Mouse (Mus musculus) midbrain, postnatal 0 days (tissue): ENCODE data around the gene Abcf3. TPM values are rescaled to one million over a fixed set of nuclear protein-coding genes. Genes with fewer than 3 reads are reported as not detected.

Experiments used
- ATAC-seq: fragments of 200-750 bp; cut with Nextera tagmentation; 2 replicates; pipeline ENCODE4 v1.8.0; 2017; ENCODE audit warnings: moderate number of reproducible peaks, mild to moderate bottlenecking, moderate TSS enrichment, moderate library complexity; ENCODE audit not compliant: low FRiP score
- DNase-seq: peaks from one replicate; pipeline ENCODE4 v3.0.0-alpha.2; 2015; ENCODE audit warnings: low spot score
- H3K27ac ChIP-seq: fragments of 300-500 bp; sonication (generic); 2 replicates; pipeline ENCODE4 v1.5.1; 2014; ENCODE audit warnings: low read depth, mild to moderate bottlenecking, low read length, mixed read lengths
- H3K27me3 ChIP-seq: fragments of 300-500 bp; sonication (generic); 2 replicates; pipeline ENCODE4 v1.6.1; 2014; ENCODE audit warnings: low read length, control low read depth, mixed read lengths; ENCODE audit not compliant: insufficient read depth
- H3K36me3 ChIP-seq: fragments of 300-500 bp; sonication (generic); 2 replicates; pipeline ENCODE4 v1.6.1; 2014; ENCODE audit warnings: low read length, control low read depth, mixed read lengths; ENCODE audit not compliant: insufficient read depth
- H3K4me1 ChIP-seq: fragments of 300-500 bp; sonication (generic); 2 replicates; pipeline ENCODE4 v1.6.1; 2014; ENCODE audit warnings: mild to moderate bottlenecking, control low read depth, antibody characterized with exemption, low read length, mixed read lengths; ENCODE audit not compliant: insufficient read depth
- H3K4me2 ChIP-seq: fragments of 300-500 bp; sonication (generic); 2 replicates; pipeline ENCODE4 v1.6.1; 2014; ENCODE audit warnings: low read depth, mild to moderate bottlenecking, low read length, mixed read lengths; ENCODE audit not compliant: poor library complexity, severe bottlenecking
- H3K4me3 ChIP-seq: fragments of 300-500 bp; sonication (generic); 2 replicates; pipeline ENCODE4 v1.5.1; 2014; ENCODE audit warnings: low read depth, mild to moderate bottlenecking, low read length, moderate library complexity
- H3K9ac ChIP-seq: fragments of 300-500 bp; sonication (generic); replicated peaks from 2 replicates; pipeline ENCODE4 v1.6.1; 2014; ENCODE audit warnings: mild to moderate bottlenecking, low read length, moderate library complexity, mixed read lengths; ENCODE audit not compliant: poor library complexity, severe bottlenecking
- H3K9me3 ChIP-seq: fragments of 300-500 bp; sonication (generic); 2 replicates; pipeline ENCODE4 v1.6.1; 2016; ENCODE audit warnings: low read length, control low read depth
- CTCF ChIP-seq: IDR thresholded peaks from 2 replicates; pipeline ENCODE4 v1.5.1; 2016; ENCODE audit warnings: antibody characterized with exemption, mild to moderate bottlenecking
- WGBS: fragments of 180-500 bp; shearing (Covaris S2); extraction: QIAGEN DNeasy Blood & Tissue Kit; methylation state at CpG from one replicate; pipeline ENCODE4 v1.1.7; 2014; 5-methylcytosine and 5-hydroxymethylcytosine counted together
- polyA plus RNA-seq: library from polyadenylated mRNA; unstranded; fragments of >200 nt; fragmentation: Nextera tagmentation; extraction: Ambion mirVana; gene quantifications from 2 replicates; pipeline ENCODE4 v1.2.1, GENCODE M21; 2015
- total RNA-seq: library from RNA; depleted of rRNA; stranded (reverse); fragments of >200 nt; gene quantifications from 2 replicates; pipeline ENCODE4 v1.2.3, GENCODE M21; 2014

Gene Abcf3
- total and polyA plus RNA-seq, 2 experiments from 2014 or later: 65.3 to 73.1 TPM

DNA sequence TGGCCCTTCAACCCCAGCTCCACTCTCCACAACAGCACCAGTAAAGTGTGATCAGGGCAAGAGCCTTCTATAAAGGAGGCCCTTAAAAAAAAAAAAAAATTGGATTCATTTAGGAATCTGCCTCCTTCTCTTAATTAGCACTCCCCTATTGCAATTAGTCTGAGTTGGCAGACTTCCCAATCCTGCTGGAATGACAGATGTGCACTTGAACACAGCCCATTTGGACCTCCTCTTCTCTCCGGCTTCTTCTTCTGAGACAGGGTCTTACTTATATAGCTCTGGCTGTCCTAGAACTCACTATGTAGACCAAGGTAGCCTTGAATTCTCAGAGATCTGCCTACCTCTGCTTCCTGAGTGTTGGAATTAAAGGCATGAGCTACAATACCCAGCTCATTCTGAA is 19.0 kb upstream of the Abcf3 start:
- Histone ChIP-seq H3K9me3 (no peaks in the 10 kb centered on the region), H3K4me3 (no peak overlapping the region), H3K27ac (no peak overlapping the region), H3K9ac (no peak overlapping the region), H3K4me2 (no peak overlapping the region), H3K27me3 (no peaks in the 10 kb centered on the region), H3K4me1 (no peaks in the 10 kb centered on the region), H3K36me3 (peaks cover 75% of the 10 kb centered on the region)
- WGBS: 77% methylated on average over 1 of the region's 1 CpGs
- peak; percentile 38 for DNase-seq
- no peak for TF ChIP-seq CTCF
- no peak for ATAC-seq

GRCm38 (mm10) chr16:20530941-20531340 is 17.4 kb upstream of the Abcf3 start:
- no peak overlapping the region for H3K9ac ChIP-seq
- peaks cover 62% of the 10 kb centered on the region for H3K36me3 ChIP-seq
- H3K27ac ChIP-seq: no peak overlapping the region
- no peak overlapping the region for H3K4me3 ChIP-seq
- no peaks in the 10 kb centered on the region for H3K4me1 ChIP-seq
- TF ChIP-seq CTCF: no peak
- H3K9me3 ChIP-seq: no peaks in the 10 kb centered on the region
- WGBS: 96% methylated on average over 20 of the region's 20 CpGs
- H3K27me3 ChIP-seq: no peaks in the 10 kb centered on the region
- no peak for ATAC-seq
- no peak overlapping the region for H3K4me2 ChIP-seq
- DNase-seq: no peak

DNA sequence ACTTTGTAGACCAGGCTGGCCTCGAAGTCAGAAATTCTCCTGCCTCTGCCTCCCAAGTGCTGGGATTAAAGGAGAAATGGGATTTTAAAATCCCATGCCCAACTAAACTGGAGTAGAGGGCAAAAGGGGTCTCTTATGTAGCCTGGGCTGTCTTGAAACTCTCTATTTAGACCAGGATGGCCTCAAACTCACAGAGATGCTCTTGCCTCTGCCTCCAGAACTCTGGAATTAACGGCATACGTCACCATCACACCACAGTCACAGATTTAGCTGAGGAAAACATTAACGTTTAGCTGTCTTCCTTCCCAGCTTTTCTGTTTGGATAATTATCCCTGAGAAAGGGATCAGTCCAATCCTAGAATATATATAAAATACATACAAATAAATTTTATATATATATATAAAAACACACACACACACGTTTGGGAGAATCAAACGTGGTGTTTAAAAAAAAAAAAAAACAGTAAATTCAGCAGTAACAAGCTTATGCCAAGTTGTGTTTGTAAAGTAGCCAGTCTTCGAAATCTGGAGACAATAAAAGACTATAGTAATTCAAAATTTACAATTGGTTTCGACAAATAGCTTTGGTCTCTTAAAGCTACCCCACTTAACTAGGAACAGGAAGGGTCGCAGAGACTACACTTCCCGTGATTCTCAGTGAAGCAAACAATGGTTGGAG is 13.6 kb upstream of the Abcf3 start:
- Histone ChIP-seq H3K4me3 (no peak overlapping the region), H3K9me3 (no peaks in the 10 kb centered on the region), H3K36me3 (peaks cover 41% of the 10 kb centered on the region), H3K27ac (no peak overlapping the region), H3K4me2 (no peak overlapping the region), H3K9ac (no peak overlapping the region), H3K4me1 (peaks cover 17% of the 10 kb centered on the region), H3K27me3 (no peaks in the 10 kb centered on the region)
- 48% methylated on average over 10 of the region's 10 CpGs for WGBS
- ATAC-seq (no peak), DNase-seq (no peak)
- no peak for TF ChIP-seq CTCF

- peak within 1 kb of the TSS; percentile 79 for H3K4me2 ChIP-seq
- H3K9me3 ChIP-seq: no peaks in the 10 kb centered on the region
- H3K27ac ChIP-seq: peak within 1 kb of the TSS; percentile 92
- WGBS: under 1% methylated on average over 48 of the region's 52 CpGs
- no peaks in the 10 kb centered on the region for H3K27me3 ChIP-seq
- peaks cover 17% of the 10 kb centered on the region for H3K4me1 ChIP-seq
- peak within 1 kb of the TSS; percentile 95 for H3K4me3 ChIP-seq
- peaks cover 41% of the 10 kb centered on the region for H3K36me3 ChIP-seq
- peak; percentile 100 for DNase-seq
- peak; percentile 97 for ATAC-seq
- TF ChIP-seq CTCF: peak; percentile 24; the same call in 1 of the 2 replicates
- H3K9ac ChIP-seq: peak within 1 kb of the TSS; percentile 100
Measured at GRCm38 (mm10) chr16:20535296-20536080, 12.9 kb upstream of the Abcf3 start, which contains the start of gene Ap2m1. Gene Ap2m1 (plus strand): TSS chr16:20535478.

GRCm38 (mm10) chr16:20536081-20536665 is 12.2 kb upstream of the Abcf3 start:
- Histone ChIP-seq H3K36me3 (peaks cover 41% of the 10 kb centered on the region), H3K27ac (peak overlapping the region; percentile 92), H3K4me3 (peak overlapping the region; percentile 95), H3K9ac (peak overlapping the region; percentile 100), H3K4me2 (peak overlapping the region; percentile 79), H3K4me1 (peaks cover 17% of the 10 kb centered on the region), H3K9me3 (no peaks in the 10 kb centered on the region), H3K27me3 (no peaks in the 10 kb centered on the region)
- no peak for TF ChIP-seq CTCF
- DNase-seq: no peak
- WGBS: 32% methylated on average over 9 of the region's 9 CpGs
- no peak for ATAC-seq
